Mouse (Mus musculus) myocyte (in vitro differentiated cells): ENCODE data around the gene Gm10322. TPM values are rescaled to one million over a fixed set of nuclear protein-coding genes. Genes with fewer than 3 reads are reported as not detected.

Source experiments
- H3K27me3 ChIP-seq: one replicate; pipeline ENCODE4 v1.6.1; 2011; ENCODE audit not compliant: control insufficient read depth, insufficient read depth, insufficient read length
- H3K36me3 ChIP-seq: one replicate; pipeline ENCODE4 v1.6.1; 2011; ENCODE audit not compliant: control insufficient read depth, insufficient read depth
- H3K4me2 ChIP-seq: one replicate; pipeline ENCODE4 v1.6.1; 2011; ENCODE audit warnings: low read depth, control low read depth
- H3K4me3 ChIP-seq: one replicate; pipeline ENCODE4 v1.5.1; 2011; ENCODE audit warnings: mild to moderate bottlenecking, control low read depth, moderate library complexity
- H3K79me2 ChIP-seq: one replicate; pipeline ENCODE4 v1.6.1; 2011; ENCODE audit not compliant: control insufficient read depth, insufficient read depth
- H3ac ChIP-seq: one replicate; pipeline ENCODE4 v1.6.1; 2011; ENCODE audit not compliant: control insufficient read depth, insufficient read length
- CEBPB ChIP-seq: IDR thresholded peaks from 2 replicates; pipeline ENCODE4 v1.6.1; 2011; ENCODE audit warnings: mild to moderate bottlenecking, moderate library complexity; ENCODE audit not compliant: poor library complexity, insufficient read depth, severe bottlenecking
- E2F4 ChIP-seq: IDR thresholded peaks from one replicate; pipeline ENCODE4 v1.6.1; 2011; ENCODE audit warnings: mild to moderate bottlenecking, control low read depth, moderate library complexity; ENCODE audit not compliant: insufficient read depth
- MAX ChIP-seq: IDR thresholded peaks from one replicate; pipeline ENCODE4 v1.6.1; 2011; ENCODE audit warnings: low read depth, mild to moderate bottlenecking, control low read depth
- MYOD1 ChIP-seq, 3 experiments: IDR thresholded peaks; one replicate each; pipeline ENCODE4 v1.6.1; 2011; ENCODE audit warnings: control low read depth in 2 of 3, low read depth in 2 of 3, mild to moderate bottlenecking in 2 of 3, moderate library complexity in 1 of 3; ENCODE audit not compliant: insufficient read length in 2 of 3, control insufficient read depth in 1 of 3
- MYOG ChIP-seq, 3 experiments: IDR thresholded peaks; one replicate each; pipeline ENCODE4 v1.6.1; 2011; ENCODE audit warnings: control low read depth in 2 of 3, low read depth in 2 of 3, mild to moderate bottlenecking in 2 of 3; ENCODE audit not compliant: insufficient read length in 2 of 3, control insufficient read depth in 1 of 3, insufficient read depth in 1 of 3
- POLR2A ChIP-seq: IDR thresholded peaks from one replicate; pipeline ENCODE4 v1.6.1; 2011; ENCODE audit warnings: low read depth, mild to moderate bottlenecking, control low read depth, moderate library complexity; ENCODE audit not compliant: insufficient read length
- POLR2AphosphoS2 ChIP-seq: IDR thresholded peaks from one replicate; pipeline ENCODE4 v1.6.1; 2011; ENCODE audit warnings: low read depth, control low read depth; ENCODE audit not compliant: insufficient read length
- REST ChIP-seq: IDR thresholded peaks from one replicate; pipeline ENCODE4 v1.6.1; 2011; ENCODE audit warnings: mild to moderate bottlenecking, control low read depth, moderate library complexity; ENCODE audit not compliant: insufficient read depth, insufficient read length
- SRF ChIP-seq: IDR thresholded peaks from one replicate; pipeline ENCODE4 v1.6.1; 2011; ENCODE audit warnings: low read depth; ENCODE audit not compliant: control insufficient read depth, insufficient read length
- TCF12 ChIP-seq: IDR thresholded peaks from one replicate; pipeline ENCODE4 v1.6.1; 2011; ENCODE audit warnings: mild to moderate bottlenecking, control low read depth; ENCODE audit not compliant: poor library complexity, insufficient read depth, severe bottlenecking
- TCF3 ChIP-seq: IDR thresholded peaks from one replicate; pipeline ENCODE4 v1.6.1; 2011; ENCODE audit warnings: low read depth, control low read depth; ENCODE audit not compliant: insufficient read length
- USF1 ChIP-seq: IDR thresholded peaks from one replicate; pipeline ENCODE4 v1.6.1; 2011; ENCODE audit warnings: low read depth, mild to moderate bottlenecking, control low read depth, moderate library complexity
- polyA plus RNA-seq: library from polyadenylated mRNA; unstranded; fragments of >200 nt; fragmentation: generic; extraction: Trizol; gene quantifications from one replicate; pipeline ENCODE4 v1.2.1, GENCODE M21; 2012; ENCODE audit warnings: missing spikeins

Gm10322 gene
- polyA plus RNA-seq, 1 experiment = 0.37 TPM

- H3ac ChIP-seq = no peak overlapping the region
- H3K4me3 ChIP-seq = no peak overlapping the region
- H3K36me3 ChIP-seq = no peaks in the 10 kb centered on the region
- TF ChIP-seq SRF = no peak
- no peak for TF ChIP-seq REST
- no peak for TF ChIP-seq CEBPB
- no peak for TF ChIP-seq POLR2A
- no peak for TF ChIP-seq MAX
- no peak for TF ChIP-seq POLR2AphosphoS2
- TF ChIP-seq USF1 = no peak
- H3K4me2 ChIP-seq = no peak overlapping the region
- H3K27me3 ChIP-seq = no peaks in the 10 kb centered on the region
- H3K79me2 ChIP-seq = no peaks in the 10 kb centered on the region
Measured at GRCm38 (mm10) chr10:59621355-59621754, 5.5 kb downstream of the Gm10322 start.

GRCm38 (mm10) chr10:59623496-59623895, 7.6 kb downstream of the Gm10322 start:
- H3ac ChIP-seq = no peak overlapping the region
- H3K4me2 ChIP-seq = peak overlapping the region; percentile 24
- no peaks in the 10 kb centered on the region for H3K79me2 ChIP-seq
- no peaks in the 10 kb centered on the region for H3K27me3 ChIP-seq
- H3K4me3 ChIP-seq = no peak overlapping the region
- TF ChIP-seq SRF (no peak), MYOD1 (IDR thresholded peaks at IDR 0.05; ENCODE audit: control insufficient read depth in 1 of 3, insufficient read length in 2 of 3, low read depth in 2 of 3) (peak; percentile 64 to 96 (median 85)), TCF12 (peak; percentile 59), MYOG (IDR thresholded peaks at IDR 0.05; ENCODE audit: control insufficient read depth in 1 of 3, insufficient read depth in 1 of 3, insufficient read length in 2 of 3, low read depth in 2 of 3) (peak in 2 of 3 experiments; percentile 74 to 88)
- no peaks in the 10 kb centered on the region for H3K36me3 ChIP-seq

- peak in 1 of 3 experiments; percentile 21 for TF ChIP-seq MYOD1 (IDR thresholded peaks at IDR 0.05; ENCODE audit: control insufficient read depth in 1 of 3, insufficient read length in 2 of 3, low read depth in 2 of 3)
- peak; percentile 9 for TF ChIP-seq TCF3
- TF ChIP-seq CEBPB = no peak
- peak; percentile 63 for TF ChIP-seq TCF12
- TF ChIP-seq MYOG (IDR thresholded peaks at IDR 0.05; ENCODE audit: control insufficient read depth in 1 of 3, insufficient read depth in 1 of 3, insufficient read length in 2 of 3, low read depth in 2 of 3) = peak in 1 of 3 experiments; percentile 85
- H3K36me3 ChIP-seq = no peaks in the 10 kb centered on the region
- H3K79me2 ChIP-seq = no peaks in the 10 kb centered on the region
- peak overlapping the region; percentile 39 for H3K4me2 ChIP-seq
- H3K4me3 ChIP-seq = no peak overlapping the region
- H3ac ChIP-seq = no peak overlapping the region
- no peaks in the 10 kb centered on the region for H3K27me3 ChIP-seq
Measured at GRCm38 (mm10) chr10:59628641-59629505, 13.0 kb downstream of the Gm10322 start.

- Histone ChIP-seq H3K27me3 (no peaks in the 10 kb centered on the region), H3ac (no peak overlapping the region), H3K4me2 (peak overlapping the region; percentile 22), H3K79me2 (no peaks in the 10 kb centered on the region), H3K4me3 (no peak overlapping the region), H3K36me3 (no peaks in the 10 kb centered on the region)
- TF ChIP-seq SRF (no peak), MYOG (IDR thresholded peaks at IDR 0.05; ENCODE audit: control insufficient read depth in 1 of 3, insufficient read depth in 1 of 3, insufficient read length in 2 of 3, low read depth in 2 of 3) (peak in 1 of 3 experiments; percentile 24), MAX (no peak), POLR2AphosphoS2 (no peak), USF1 (no peak)
Measured at GRCm38 (mm10) chr10:59629506-59629782, 13.6 kb downstream of the Gm10322 start.

GRCm38 (mm10) chr10:59636048-59636447, 20.2 kb downstream of the Gm10322 start:
- Histone ChIP-seq H3K27me3 (no peaks in the 10 kb centered on the region), H3K36me3 (no peaks in the 10 kb centered on the region), H3K4me3 (no peak overlapping the region), H3K4me2 (no peak overlapping the region), H3K79me2 (no peaks in the 10 kb centered on the region), H3ac (no peak overlapping the region)
- TF ChIP-seq CEBPB (no peak), MAX (no peak), TCF12 (no peak), USF1 (no peak), MYOD1 (IDR thresholded peaks at IDR 0.05; ENCODE audit: control insufficient read depth in 1 of 3, insufficient read length in 2 of 3, low read depth in 2 of 3) (no peak), POLR2A (no peak), E2F4 (no peak), REST (no peak), POLR2AphosphoS2 (no peak), SRF (no peak), TCF3 (no peak), MYOG (IDR thresholded peaks at IDR 0.05; ENCODE audit: control insufficient read depth in 1 of 3, insufficient read depth in 1 of 3, insufficient read length in 2 of 3, low read depth in 2 of 3) (no peak)
